Mouse (Mus musculus): ENCODE data around the gene 4921504E06Rik.

GRCm38 (mm10) chr2:19452531-19453055 is 101.1 kb downstream of the 4921504E06Rik start:
- TF ChIP-seq CTCF (conservative IDR thresholded peaks at IDR 0.05; ENCODE audit: low read length) (no peak), NANOG (IDR thresholded peaks at IDR 0.05; ENCODE audit: borderline replicate concordance, low read length) (no peak), POU5F1 (IDR thresholded peaks at IDR 0.05; ENCODE audit: borderline replicate concordance, low read length) (no peak)
